Mouse (Mus musculus) limb, embryonic 12.5 days (tissue): ENCODE data around the gene Rnf151. TPM values are rescaled to one million over a fixed set of nuclear protein-coding genes. Genes with fewer than 3 reads are reported as not detected.

Experiments
- ATAC-seq: fragments of 200-750 bp; cut with Nextera tagmentation; 2 replicates; pipeline ENCODE4 v1.8.0; 2017; ENCODE audit warnings: low read depth, moderate TSS enrichment; ENCODE audit not compliant: insufficient number of reproducible peaks, insufficient read depth, low FRiP score, low TSS enrichment
- H3K27ac ChIP-seq: fragments of 300-500 bp; sonication (generic); 2 replicates; pipeline ENCODE4 v1.5.1; 2016; ENCODE audit warnings: mild to moderate bottlenecking, moderate library complexity
- H3K27me3 ChIP-seq: fragments of 300-500 bp; sonication (generic); 2 replicates; pipeline ENCODE4 v1.6.1; 2016; ENCODE audit warnings: mild to moderate bottlenecking, moderate library complexity
- H3K36me3 ChIP-seq: fragments of 300-500 bp; sonication (generic); 2 replicates; pipeline ENCODE4 v1.6.1; 2016; ENCODE audit warnings: mild to moderate bottlenecking, moderate library complexity
- H3K4me1 ChIP-seq: fragments of 300-500 bp; sonication (generic); replicated peaks from 2 replicates; pipeline ENCODE4 v1.6.1; 2016
- H3K4me2 ChIP-seq: fragments of 300-500 bp; sonication (generic); 2 replicates; pipeline ENCODE4 v1.6.1; 2016; ENCODE audit warnings: mild to moderate bottlenecking, moderate library complexity
- H3K4me3 ChIP-seq: fragments of 300-500 bp; sonication (generic); replicated peaks from 2 replicates; pipeline ENCODE4 v1.5.1; 2016; ENCODE audit warnings: mild to moderate bottlenecking
- H3K9ac ChIP-seq: fragments of 300-500 bp; sonication (generic); replicated peaks from 2 replicates; pipeline ENCODE4 v1.6.1; 2016; ENCODE audit warnings: mild to moderate bottlenecking, moderate library complexity
- H3K9me3 ChIP-seq: fragments of 300-500 bp; sonication (generic); 2 replicates; pipeline ENCODE4 v1.6.1; 2016; ENCODE audit warnings: mild to moderate bottlenecking, moderate library complexity
- WGBS: fragments of 180-500 bp; shearing (Covaris S2); methylation state at CpG from one replicate; pipeline ENCODE4 v1.1.7; 2016; 5-methylcytosine and 5-hydroxymethylcytosine counted together
- polyA plus RNA-seq: library from polyadenylated mRNA; unstranded; fragments of >200 nt; fragmentation: Nextera tagmentation; extraction: Ambion mirVana; gene quantifications from 2 replicates; pipeline ENCODE4 v1.2.1, GENCODE M21; 2016

Gene Rnf151
- polyA plus RNA-seq, 1 experiment from 2014 or later, result 0.29 TPM

DNA sequence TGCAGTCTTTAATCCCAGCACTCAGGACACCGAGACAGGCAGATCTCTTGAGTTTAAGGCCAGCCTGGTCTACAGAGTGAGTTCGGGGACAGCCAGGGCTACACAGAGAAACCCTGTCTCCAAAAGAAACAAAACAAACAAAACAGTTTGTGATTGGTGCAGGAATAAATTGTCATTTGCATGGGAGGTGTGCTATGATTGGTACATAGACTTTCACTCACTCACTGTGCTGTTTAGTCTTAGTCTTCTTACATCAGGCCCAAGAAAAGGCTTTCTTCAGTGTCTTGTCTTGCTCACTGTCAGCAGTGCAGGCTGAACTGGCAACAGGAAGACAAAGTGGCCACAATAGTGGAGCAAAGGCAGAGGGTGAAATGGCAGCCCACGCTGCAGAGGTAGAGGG lies 26.5 kb upstream of the Rnf151 start:
- H3K27me3 ChIP-seq, result 0 out of 2 replicates have a peak, but pooled peaks cover 4% of the 10 kb centered on the region
- peaks cover 29% of the 10 kb centered on the region; the same call in 1 of the 2 replicates for H3K36me3 ChIP-seq
- no peak overlapping the region for H3K4me3 ChIP-seq
- peaks cover 11% of the 10 kb centered on the region; the same call in 1 of the 2 replicates for H3K4me1 ChIP-seq
- H3K9ac ChIP-seq, result no peak overlapping the region
- no peak for ATAC-seq
- H3K27ac ChIP-seq, result no peak overlapping the region
- WGBS, result 72% methylated on average over 3 of the region's 3 CpGs
- no peak overlapping the region for H3K4me2 ChIP-seq
- no peaks in the 10 kb centered on the region for H3K9me3 ChIP-seq

DNA sequence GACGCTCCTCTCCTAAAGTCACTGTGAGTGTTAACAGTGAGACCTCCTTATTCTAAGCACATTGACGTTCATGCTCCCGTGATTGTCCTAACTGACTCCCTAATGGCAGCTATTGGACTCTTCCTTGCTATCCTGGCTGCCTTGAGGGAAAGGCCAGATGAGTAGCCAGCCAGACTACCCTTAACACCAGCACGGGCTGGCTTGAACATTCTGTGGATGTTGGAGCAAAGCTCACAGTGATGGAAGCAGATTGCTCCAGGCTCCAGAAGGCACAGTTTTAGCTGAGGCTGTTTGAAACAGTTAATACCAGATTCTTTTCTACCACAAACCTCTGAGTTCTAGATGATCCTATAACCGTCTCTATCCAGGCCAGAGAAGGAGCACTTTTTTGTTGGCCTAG lies 26.0 kb upstream of the Rnf151 start:
- 75% methylated on average over 5 of the region's 5 CpGs for WGBS
- H3K27ac ChIP-seq, result no peak overlapping the region
- peaks cover 11% of the 10 kb centered on the region; the same call in 1 of the 2 replicates for H3K4me1 ChIP-seq
- no peak for ATAC-seq
- no peak overlapping the region for H3K4me2 ChIP-seq
- H3K27me3 ChIP-seq, result 0 out of 2 replicates have a peak, but pooled peaks cover 4% of the 10 kb centered on the region
- no peak overlapping the region for H3K4me3 ChIP-seq
- peaks cover 29% of the 10 kb centered on the region; the same call in 1 of the 2 replicates for H3K36me3 ChIP-seq
- no peaks in the 10 kb centered on the region for H3K9me3 ChIP-seq
- H3K9ac ChIP-seq, result no peak overlapping the region

DNA sequence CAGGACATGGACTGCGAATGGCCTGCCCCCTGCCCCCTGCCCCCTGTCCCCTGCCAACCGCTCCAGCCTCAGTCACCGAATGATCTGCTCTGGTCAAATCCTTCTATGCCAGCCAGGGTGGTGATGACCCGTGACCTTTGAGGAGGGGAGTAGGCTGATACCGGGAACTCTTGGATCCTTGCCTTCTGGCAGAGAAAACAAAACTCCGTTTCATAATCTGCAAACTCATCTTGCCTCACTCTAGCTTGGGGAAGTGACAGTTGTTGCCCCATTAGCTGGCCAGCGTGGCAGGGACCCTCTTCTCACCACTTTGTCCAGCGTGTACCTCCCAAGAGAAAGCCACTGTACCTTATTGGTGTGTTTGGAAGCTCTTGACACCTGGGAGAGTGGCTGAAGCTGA lies 24.4 kb upstream of the Rnf151 start:
- H3K27ac ChIP-seq, result no peak overlapping the region
- H3K27me3 ChIP-seq, result 0 out of 2 replicates have a peak, but pooled peaks cover 4% of the 10 kb centered on the region
- no peak overlapping the region for H3K9ac ChIP-seq
- peaks cover 29% of the 10 kb centered on the region; the same call in 1 of the 2 replicates for H3K36me3 ChIP-seq
- ATAC-seq, result no peak
- H3K4me1 ChIP-seq, result peaks cover 12% of the 10 kb centered on the region
- no peak overlapping the region for H3K4me3 ChIP-seq
- 90% methylated on average over 8 of the region's 8 CpGs for WGBS
- no peaks in the 10 kb centered on the region for H3K9me3 ChIP-seq
- no peak overlapping the region for H3K4me2 ChIP-seq

DNA sequence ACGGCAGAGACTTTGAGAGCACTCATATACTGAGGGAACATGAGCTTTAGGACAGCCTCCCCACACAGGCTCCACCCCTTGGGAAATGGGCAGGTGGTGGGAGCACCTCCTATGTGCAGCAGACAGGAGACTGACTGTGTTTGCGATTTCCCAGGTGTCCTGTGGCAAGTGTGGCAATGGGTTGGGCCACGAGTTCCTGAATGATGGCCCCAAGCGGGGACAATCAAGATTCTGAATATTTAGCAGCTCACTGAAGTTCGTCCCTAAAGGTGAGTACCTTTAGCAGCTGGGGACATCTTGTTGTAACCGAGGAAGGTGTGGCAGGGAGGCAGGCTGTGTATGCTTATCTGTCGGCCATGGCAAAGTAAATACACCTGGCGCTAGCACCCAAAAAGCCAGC lies 22.1 kb upstream of the Rnf151 start:
- H3K9ac ChIP-seq, result no peak overlapping the region
- no peak overlapping the region for H3K4me3 ChIP-seq
- H3K27me3 ChIP-seq, result no peaks in the 10 kb centered on the region
- 86% methylated on average over 8 of the region's 8 CpGs for WGBS
- peaks cover 29% of the 10 kb centered on the region; the same call in 1 of the 2 replicates for H3K36me3 ChIP-seq
- no peaks in the 10 kb centered on the region for H3K9me3 ChIP-seq
- H3K27ac ChIP-seq, result no peak overlapping the region
- H3K4me2 ChIP-seq, result no peak overlapping the region
- ATAC-seq, result no peak
- H3K4me1 ChIP-seq, result peaks cover 10% of the 10 kb centered on the region

DNA sequence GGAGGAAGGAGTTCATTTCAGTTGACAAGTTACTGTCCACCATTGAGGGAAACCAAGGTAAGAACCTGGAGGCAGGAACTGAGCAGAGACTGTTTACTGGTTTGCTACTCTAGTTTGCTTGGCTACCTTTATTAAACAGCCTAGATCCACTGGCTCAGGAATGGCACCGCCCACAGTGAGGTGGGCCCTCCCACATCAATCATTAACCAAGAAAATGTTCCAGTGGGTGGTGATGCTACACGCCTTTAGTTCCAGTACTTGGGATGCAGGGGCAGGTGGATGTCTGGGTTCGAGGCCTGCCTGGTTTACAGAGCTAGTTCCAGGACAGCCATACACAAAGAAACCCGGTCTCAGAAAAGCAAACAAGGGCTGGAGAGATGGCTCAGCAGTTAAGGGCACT lies 20.4 kb upstream of the Rnf151 start:
- Histone ChIP-seq H3K27ac (no peak overlapping the region), H3K4me1 (peaks cover 10% of the 10 kb centered on the region), H3K27me3 (no peaks in the 10 kb centered on the region), H3K4me3 (no peak overlapping the region), H3K9me3 (no peaks in the 10 kb centered on the region), H3K9ac (no peak overlapping the region), H3K4me2 (no peak overlapping the region), H3K36me3 (peaks cover 29% of the 10 kb centered on the region; the same call in 1 of the 2 replicates)
- ATAC-seq, result no peak
- WGBS, result 87% methylated on average over 4 of the region's 4 CpGs

DNA sequence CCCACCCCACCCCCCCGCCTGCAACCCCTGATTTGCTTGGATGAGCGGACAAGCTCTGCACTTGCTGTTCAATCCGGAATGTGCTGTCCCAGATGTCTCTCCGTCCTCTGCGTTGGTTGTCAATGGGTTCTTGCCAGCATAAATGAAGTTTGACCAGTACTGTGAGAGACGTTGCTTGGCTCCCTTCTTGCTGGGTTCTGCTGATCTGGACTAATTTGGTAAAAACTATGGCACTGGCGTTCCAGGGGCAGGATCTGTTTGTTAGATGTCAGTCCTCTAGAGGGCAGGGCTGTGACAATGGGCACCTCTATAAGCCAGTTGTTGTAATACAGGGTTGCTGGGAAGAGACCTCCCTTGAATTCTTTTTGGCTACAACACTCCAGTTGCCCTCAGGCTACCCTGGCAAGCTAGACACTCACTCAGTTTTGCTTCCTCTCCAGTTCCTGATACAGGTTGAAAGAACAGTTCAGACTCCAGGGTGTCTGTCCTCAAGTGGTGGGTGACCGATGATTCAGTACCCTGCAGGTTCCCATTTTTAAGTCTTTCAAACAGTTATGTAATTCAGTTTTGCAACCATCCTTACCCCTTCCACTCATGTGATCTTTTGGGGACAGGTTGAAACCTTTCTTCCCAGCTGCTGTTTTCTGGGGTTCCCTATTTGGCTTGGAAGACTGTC lies 19.4 kb upstream of the Rnf151 start:
- H3K4me3 ChIP-seq, result peak overlapping the region; percentile 64
- peaks cover 10% of the 10 kb centered on the region for H3K4me1 ChIP-seq
- 0 out of 2 replicates have a peak, but pooled peaks cover 3% of the 10 kb centered on the region for H3K27me3 ChIP-seq
- peak overlapping the region; percentile 73; the same call in 1 of the 2 replicates for H3K9ac ChIP-seq
- H3K9me3 ChIP-seq, result no peaks in the 10 kb centered on the region
- peaks cover 23% of the 10 kb centered on the region; the same call in 1 of the 2 replicates for H3K36me3 ChIP-seq
- H3K4me2 ChIP-seq, result peak overlapping the region; percentile 91
- no peak overlapping the region for H3K27ac ChIP-seq
- no peak for ATAC-seq
- 26% methylated on average over 8 of the region's 8 CpGs for WGBS

DNA sequence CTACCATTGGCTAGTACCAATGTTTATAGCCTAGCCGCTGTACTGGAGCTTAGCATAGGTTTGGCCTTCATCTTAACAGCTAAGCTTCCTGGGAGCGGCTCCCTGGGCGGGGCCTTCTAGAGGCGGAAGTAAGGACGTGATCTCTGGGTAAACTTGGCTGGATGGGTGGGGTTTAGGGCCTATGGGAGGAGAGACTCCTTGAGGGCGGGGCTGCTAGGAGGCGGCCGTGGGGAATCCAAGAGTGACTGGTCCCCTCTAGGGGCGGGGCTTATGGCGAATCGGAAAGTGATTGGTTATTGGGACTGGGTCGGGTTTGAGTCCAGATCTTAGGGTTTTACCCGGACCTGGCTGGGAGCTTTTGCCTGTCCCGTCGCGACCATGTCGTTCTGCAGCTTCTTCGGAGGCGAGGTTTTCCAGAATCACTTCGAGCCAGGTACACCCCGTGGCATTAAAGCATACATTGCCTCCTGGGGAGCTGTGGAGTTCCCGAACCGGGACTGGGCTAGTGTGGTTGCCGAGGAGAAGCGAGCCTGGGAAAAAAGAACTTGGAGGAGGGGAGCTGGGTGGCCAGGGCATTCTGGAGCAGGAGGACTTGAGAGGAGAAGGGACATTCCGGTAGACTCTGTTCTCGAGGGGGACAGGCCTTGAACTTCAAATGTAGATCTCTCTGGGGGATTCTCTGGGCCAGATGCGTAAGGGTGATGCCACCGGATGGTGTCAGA lies 18.6 kb upstream of the Rnf151 start, which contains the start of gene Msrb1:
TSS of gene Msrb1 (plus strand) at position 313 of the 722 bp plus-strand sequence.
- Histone ChIP-seq H3K36me3 (peaks cover 16% of the 10 kb centered on the region; the same call in 1 of the 2 replicates), H3K9me3 (no peaks in the 10 kb centered on the region), H3K9ac (peak within 1 kb of the TSS; percentile 73), H3K27ac (peak within 1 kb of the TSS; percentile 62; the same call in 1 of the 2 replicates), H3K27me3 (0 out of 2 replicates have a peak, but pooled peaks cover 11% of the 10 kb centered on the region), H3K4me1 (peaks cover 10% of the 10 kb centered on the region), H3K4me2 (peak within 1 kb of the TSS; percentile 91), H3K4me3 (peak within 1 kb of the TSS; percentile 64)
- peak; percentile 94 for ATAC-seq
- WGBS, result 2% methylated on average over 29 of the region's 29 CpGs

DNA sequence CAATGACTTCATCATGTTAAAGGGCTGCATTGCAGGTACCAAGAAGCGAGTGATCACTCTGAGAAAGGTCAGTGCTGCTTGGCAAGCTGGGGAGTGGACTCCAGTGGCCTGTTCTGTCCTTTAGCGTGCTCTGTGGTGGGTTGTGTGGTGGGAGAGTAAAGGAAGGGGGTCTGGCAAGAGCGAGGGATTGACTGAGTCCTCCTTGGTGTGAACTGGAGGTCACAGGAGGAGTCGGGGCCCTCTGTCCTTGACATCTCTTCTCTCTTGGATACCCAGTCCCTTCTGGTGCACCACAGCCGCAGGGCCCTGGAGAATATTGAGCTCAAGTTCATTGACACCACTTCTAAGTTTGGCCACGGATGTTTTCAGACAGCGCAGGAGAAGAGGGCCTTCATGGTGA lies 17.6 kb upstream of the Rnf151 start:
- H3K9ac ChIP-seq, result no peak overlapping the region
- peaks cover 10% of the 10 kb centered on the region; the same call in 1 of the 2 replicates for H3K36me3 ChIP-seq
- 0 out of 2 replicates have a peak, but pooled peaks cover 11% of the 10 kb centered on the region for H3K27me3 ChIP-seq
- H3K4me2 ChIP-seq, result no peak overlapping the region
- no peak for ATAC-seq
- peaks cover 10% of the 10 kb centered on the region for H3K4me1 ChIP-seq
- 90% methylated on average over 7 of the region's 7 CpGs for WGBS
- no peak overlapping the region for H3K4me3 ChIP-seq
- no peaks in the 10 kb centered on the region for H3K9me3 ChIP-seq
- no peak overlapping the region for H3K27ac ChIP-seq

DNA sequence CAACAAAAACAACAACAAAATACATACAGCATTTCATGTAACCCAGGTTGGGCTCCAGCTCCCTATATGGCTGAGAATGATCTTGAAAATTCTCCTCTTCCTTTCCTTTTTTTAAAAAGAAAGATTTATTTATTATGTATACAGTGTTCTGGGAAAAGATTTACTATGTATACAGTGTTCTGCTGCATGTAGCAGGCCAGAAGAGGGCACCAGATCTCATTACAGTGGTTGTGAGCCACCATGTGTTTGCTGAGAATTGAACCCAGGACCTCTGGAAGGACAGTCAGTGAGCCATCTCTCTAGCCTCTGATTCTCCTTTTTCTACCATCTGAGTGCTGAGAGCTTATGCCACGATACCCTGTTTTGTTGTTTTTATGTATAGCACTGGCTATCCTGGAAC lies 16.6 kb upstream of the Rnf151 start:
- Histone ChIP-seq H3K9me3 (no peaks in the 10 kb centered on the region), H3K27ac (no peak overlapping the region), H3K27me3 (0 out of 2 replicates have a peak, but pooled peaks cover 11% of the 10 kb centered on the region), H3K9ac (no peak overlapping the region), H3K4me1 (peaks cover 10% of the 10 kb centered on the region), H3K4me2 (no peak overlapping the region), H3K4me3 (no peak overlapping the region), H3K36me3 (0 out of 2 replicates have a peak, but pooled peaks cover 1% of the 10 kb centered on the region)
- ATAC-seq, result no peak
- 76% methylated on average over 1 of the region's 1 CpGs for WGBS

DNA sequence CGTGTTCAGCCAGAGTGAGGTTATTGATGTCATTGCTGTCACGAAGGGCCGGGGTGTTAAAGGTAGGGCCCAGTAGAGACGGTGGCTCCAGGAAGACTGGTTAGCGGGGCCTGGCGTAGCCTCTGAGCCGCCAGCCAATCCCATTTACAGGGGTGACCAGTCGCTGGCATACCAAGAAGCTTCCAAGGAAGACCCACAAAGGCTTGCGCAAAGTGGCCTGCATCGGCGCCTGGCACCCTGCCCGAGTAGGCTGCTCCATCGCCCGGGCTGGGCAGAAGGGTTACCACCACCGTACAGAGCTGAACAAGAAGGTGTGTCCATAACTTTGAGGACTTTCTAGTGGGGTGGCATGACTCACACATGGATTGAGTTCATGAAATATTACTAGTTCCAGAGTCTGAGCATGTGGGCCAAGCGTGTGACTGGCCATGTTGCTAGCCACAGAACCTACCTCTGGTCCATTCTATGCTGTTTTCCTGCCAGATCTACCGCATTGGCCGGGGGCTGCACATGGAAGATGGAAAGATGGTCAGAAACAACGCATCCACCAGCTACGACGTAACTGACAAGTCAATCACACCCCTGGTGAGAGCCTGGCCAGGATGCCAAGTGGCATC lies 15.7 kb upstream of the Rnf151 start:
- Histone ChIP-seq H3K36me3 (no peaks in the 10 kb centered on the region), H3K27me3 (peaks cover 13% of the 10 kb centered on the region; the same call in 1 of the 2 replicates), H3K27ac (no peak overlapping the region), H3K9ac (peak overlapping the region; percentile 34; the same call in 1 of the 2 replicates), H3K4me3 (no peak overlapping the region), H3K4me2 (no peak overlapping the region), H3K4me1 (peaks cover 10% of the 10 kb centered on the region), H3K9me3 (no peaks in the 10 kb centered on the region)
- ATAC-seq, result no peak
- WGBS, result 90% methylated on average over 21 of the region's 21 CpGs
